Mouse (Mus musculus) E14TG2a.4 (cell line): ENCODE results near the gene Cntfr.

Source experiments
- CTCF ChIP-seq: conservative IDR thresholded peaks from 2 replicates; pipeline ENCODE4 v1.5.1; 2014; ENCODE audit warnings: low read length
- POU5F1 ChIP-seq: IDR thresholded peaks from 2 replicates; pipeline ENCODE4 v1.6.1; 2014; ENCODE audit warnings: low read length, borderline replicate concordance

DNA sequence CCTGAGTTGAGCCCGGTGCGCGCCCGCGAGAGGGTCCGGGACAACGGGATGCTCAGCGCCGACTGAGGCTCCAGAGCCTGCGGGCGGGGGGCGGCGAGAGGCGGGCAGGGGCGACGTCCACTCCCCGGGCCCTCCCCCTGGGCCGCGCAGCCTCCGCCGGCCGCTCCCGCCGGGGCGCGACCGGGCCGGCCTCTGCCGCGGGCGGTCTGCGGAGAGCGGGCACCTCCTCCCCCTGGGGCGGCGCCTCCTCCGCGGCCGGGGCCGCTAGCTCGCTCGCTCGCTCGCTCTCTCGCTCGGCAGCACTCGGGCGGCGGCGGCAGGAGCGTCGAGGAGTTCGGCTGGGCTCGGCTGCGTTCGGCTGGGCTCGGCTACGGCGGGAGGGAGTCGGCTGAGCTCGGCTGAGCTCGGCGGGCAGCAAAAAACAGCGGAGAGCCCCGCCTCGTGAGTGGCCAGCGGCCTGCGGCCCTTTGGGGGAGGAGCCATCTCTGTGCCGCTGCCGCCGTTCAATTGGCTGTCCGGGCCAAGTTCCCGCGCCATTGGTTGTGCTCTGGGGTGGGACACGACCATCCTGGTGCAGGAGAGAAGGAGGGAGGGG lies 56.9 kb downstream of the Cntfr start, which contains the start of gene Enho:
- no peak for TF ChIP-seq CTCF
- no peak for TF ChIP-seq POU5F1
